Mouse (Mus musculus) 3134 (cell line): Measurements from ENCODE around the gene Fcrl6.

Experiments used
- DNase-seq: peaks from one replicate; pipeline ENCODE4 v3.0.0-alpha.2; 2011; ENCODE audit warnings: low spot score; ENCODE audit not compliant: insufficient read length; ENCODE audit errors: extremely low read depth

The Fcrl6 gene

DNA sequence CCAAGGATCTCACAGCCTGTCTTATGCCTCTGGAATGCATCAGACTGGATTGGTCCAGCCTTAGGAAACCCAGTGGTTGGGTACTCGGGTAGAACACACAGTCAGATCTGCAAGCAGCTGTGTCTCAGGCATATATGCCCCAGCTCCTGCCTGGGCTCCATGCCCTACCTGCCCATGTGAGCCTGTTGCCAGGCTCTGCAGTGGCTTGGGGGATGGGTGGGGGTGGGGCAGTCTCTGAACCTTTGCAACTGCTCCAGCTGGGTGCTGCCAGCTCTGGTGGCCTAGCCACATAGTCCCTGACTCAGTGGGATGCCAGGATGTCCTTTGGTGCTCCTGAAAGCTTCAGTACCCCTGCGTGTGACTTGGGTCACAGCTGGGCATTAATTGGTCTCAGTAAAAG lies 53.0 kb downstream of the Fcrl6 start:
- DNase-seq = no peak

DNA sequence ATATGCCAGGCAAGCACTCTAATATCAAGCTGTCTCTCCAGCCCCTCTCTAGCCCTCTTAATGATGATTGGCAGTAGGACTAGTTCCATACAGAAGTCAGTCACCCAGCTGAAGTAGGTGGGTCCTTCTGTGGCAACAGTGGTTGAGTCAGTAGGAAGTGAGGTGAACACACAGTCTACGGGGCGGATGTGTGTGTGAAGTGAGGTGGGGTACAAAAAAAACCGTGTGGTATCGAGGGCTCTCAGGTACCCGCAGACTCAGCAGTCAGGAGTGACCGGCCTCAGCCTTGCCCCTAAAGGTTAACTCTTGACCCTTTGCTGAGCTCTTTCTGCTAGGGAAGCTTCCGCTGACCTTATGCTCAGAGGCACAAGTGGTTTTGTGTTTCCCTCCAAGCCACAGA lies 53.9 kb downstream of the Fcrl6 start:
- DNase-seq = no peak
